Mouse (Mus musculus): Measurements from ENCODE around the gene Pip5k1b.

Gene Pip5k1b

GRCm38 (mm10) chr19:24259390-24260351 lies 296.0 kb downstream of the Pip5k1b start:
- no peak for DNase-seq (ENCODE audit: low spot score in 2 of 2)

GRCm38 (mm10) chr19:24258368-24258767 lies 297.3 kb downstream of the Pip5k1b start:
- no peak for DNase-seq (ENCODE audit: low spot score in 2 of 2)

- DNase-seq (ENCODE audit: low spot score in 2 of 2) = no peak
Measured at GRCm38 (mm10) chr19:24257962-24258361, 297.7 kb downstream of the Pip5k1b start.

GRCm38 (mm10) chr19:24253657-24254260 lies 301.9 kb downstream of the Pip5k1b start:
- no peak for DNase-seq (ENCODE audit: low spot score in 2 of 2)

GRCm38 (mm10) chr19:24251869-24252268 lies 303.8 kb downstream of the Pip5k1b start:
- no peak for DNase-seq (ENCODE audit: low spot score in 2 of 2)

Measured in frontal cortex, postnatal 14 days (tissue).